Mouse (Mus musculus) MEL (cell line): ENCODE data around the gene Tmem63a. TPM values are rescaled to one million over a fixed set of nuclear protein-coding genes. Genes with fewer than 3 reads are reported as not detected.

Experiments used
- DNase-seq: peaks from one replicate; pipeline ENCODE4 v3.0.0; 2011; ENCODE audit warnings: low read depth, low spot score
- H3K27ac ChIP-seq: 2 replicates; pipeline ENCODE4 v1.5.1; 2012; ENCODE audit warnings: low read depth, mild to moderate bottlenecking, control low read depth, low read length, moderate library complexity; ENCODE audit not compliant: control insufficient read depth
- H3K27me3 ChIP-seq, 2 experiments: fragments of 150-350 bp in 1 of 2; sonication (generic) in 1 of 2; 2 replicates each; pipeline ENCODE4 v1.6.1; 2012; ENCODE audit warnings: low read length in 2 of 2, mild to moderate bottlenecking in 2 of 2, improper control_type of control experiment in 1 of 2, moderate library complexity in 1 of 2; ENCODE audit not compliant: insufficient read depth in 2 of 2, control insufficient read depth in 1 of 2
- H3K36me3 ChIP-seq, 2 experiments: 2 replicates each; pipeline ENCODE4 v1.6.1; 2012 to 2014; ENCODE audit warnings: low read length in 2 of 2, improper control_type of control experiment in 1 of 2, inconsistent platforms in 1 of 2, mild to moderate bottlenecking in 1 of 2; ENCODE audit not compliant: insufficient read depth in 2 of 2, control insufficient read depth in 1 of 2
- H3K4me1 ChIP-seq, 2 experiments: fragments of 150-350 bp in 1 of 2; sonication (generic) in 1 of 2; 2 replicates each; pipeline ENCODE4 v1.6.1; 2012; ENCODE audit warnings: low read length in 2 of 2, improper control_type of control experiment in 1 of 2, mild to moderate bottlenecking in 1 of 2; ENCODE audit not compliant: insufficient read depth in 2 of 2, control insufficient read depth in 1 of 2
- H3K4me3 ChIP-seq, 2 experiments: fragments of 150-350 bp in 1 of 2; sonication (generic) in 1 of 2; 2 replicates each; pipeline ENCODE4 v1.5.1; 2012; ENCODE audit warnings: low read depth in 2 of 2, low read length in 2 of 2, mild to moderate bottlenecking in 2 of 2, moderate library complexity in 2 of 2, control low read depth in 1 of 2, improper control_type of control experiment in 1 of 2; ENCODE audit not compliant: control insufficient read depth in 1 of 2, insufficient read depth in 1 of 2
- H3K79me2 ChIP-seq: 2 replicates; pipeline ENCODE4 v1.6.1; 2012; ENCODE audit warnings: mild to moderate bottlenecking, low read length, moderate library complexity; ENCODE audit not compliant: control insufficient read depth, poor library complexity, insufficient read depth
- H3K9ac ChIP-seq: 2 replicates; pipeline ENCODE4 v1.6.1; 2012; ENCODE audit warnings: low read depth, mild to moderate bottlenecking, control low read depth, low read length, moderate library complexity; ENCODE audit not compliant: control insufficient read depth, poor library complexity, severe bottlenecking
- H3K9me3 ChIP-seq: fragments of 150-350 bp; sonication (generic); replicated peaks from 2 replicates; pipeline ENCODE4 v1.6.1; 2012; ENCODE audit warnings: mild to moderate bottlenecking, low read length, improper control_type of control experiment, moderate library complexity; ENCODE audit not compliant: insufficient read depth
- CHD2 ChIP-seq: IDR thresholded peaks from 2 replicates; pipeline ENCODE4 v1.6.1; 2011; ENCODE audit warnings: low read length, improper control_type of control experiment
- E2F4 ChIP-seq: IDR thresholded peaks from 2 replicates; pipeline ENCODE4 v1.6.1; 2011; ENCODE audit warnings: low read depth, low read length, improper control_type of control experiment, borderline replicate concordance
- ELF1 ChIP-seq: IDR thresholded peaks from 2 replicates; pipeline ENCODE4 v1.6.1; 2014; ENCODE audit warnings: low read depth, mild to moderate bottlenecking, inconsistent platforms, low read length, improper control_type of control experiment, moderate library complexity
- EP300 ChIP-seq, 2 experiments: IDR thresholded peaks; 2 replicates each; pipeline ENCODE4 v1.6.1; 2011; ENCODE audit warnings: improper control_type of control experiment in 2 of 2, low read length in 2 of 2, low read depth in 1 of 2, mild to moderate bottlenecking in 1 of 2
- GABPA ChIP-seq: IDR thresholded peaks from 2 replicates; pipeline ENCODE4 v1.6.1; 2012; ENCODE audit warnings: low read depth, mild to moderate bottlenecking, inconsistent platforms, low read length, improper control_type of control experiment, moderate library complexity
- KAT2A ChIP-seq: conservative IDR thresholded peaks from 2 replicates; pipeline ENCODE4 v1.6.1; 2012; ENCODE audit warnings: low read depth, low read length, improper control_type of control experiment, inconsistent platforms
- MAFK ChIP-seq: IDR thresholded peaks from 2 replicates; pipeline ENCODE4 v1.6.1; 2011; ENCODE audit warnings: low read depth, mild to moderate bottlenecking, low read length, improper control_type of control experiment, borderline replicate concordance
- MAX ChIP-seq: IDR thresholded peaks from 2 replicates; pipeline ENCODE4 v1.6.1; 2011; ENCODE audit warnings: low read length, improper control_type of control experiment
- MAZ ChIP-seq: IDR thresholded peaks from 2 replicates; pipeline ENCODE4 v1.6.1; 2012; ENCODE audit warnings: low read depth, mild to moderate bottlenecking, inconsistent platforms, low read length, improper control_type of control experiment
- MEF2A ChIP-seq: IDR thresholded peaks from 2 replicates; pipeline ENCODE4 v1.6.1; 2014; ENCODE audit warnings: low read depth, mild to moderate bottlenecking, inconsistent platforms, low read length, improper control_type of control experiment; ENCODE audit not compliant: poor library complexity, insufficient replicate concordance, severe bottlenecking; ENCODE audit errors: extremely low read depth
- MYB ChIP-seq: IDR thresholded peaks from 2 replicates; pipeline ENCODE4 v1.6.1; 2011; ENCODE audit warnings: mild to moderate bottlenecking, low read depth, low read length, improper control_type of control experiment
- NELFE ChIP-seq: IDR thresholded peaks from 2 replicates; pipeline ENCODE4 v1.6.1; 2011; ENCODE audit warnings: low read depth, low read length, improper control_type of control experiment
- NRF1 ChIP-seq: IDR thresholded peaks from 2 replicates; pipeline ENCODE4 v1.6.1; 2014; ENCODE audit warnings: low read depth, mild to moderate bottlenecking, inconsistent platforms, low read length, improper control_type of control experiment, moderate library complexity; ENCODE audit not compliant: poor library complexity, insufficient read depth, severe bottlenecking
- POLR2A ChIP-seq, 2 experiments: IDR thresholded peaks; 2 replicates each; pipeline ENCODE4 v1.6.1; 2011 to 2012; ENCODE audit warnings: low read length in 2 of 2, mild to moderate bottlenecking in 2 of 2, control low read depth in 1 of 2, improper control_type of control experiment in 1 of 2, low read depth in 1 of 2, moderate library complexity in 1 of 2; ENCODE audit not compliant: control insufficient read depth in 1 of 2, insufficient read depth in 1 of 2, poor library complexity in 1 of 2
- POLR2AphosphoS2 ChIP-seq: IDR thresholded peaks from 2 replicates; pipeline ENCODE4 v1.6.1; 2011; ENCODE audit warnings: low read length, improper control_type of control experiment
- POLR2AphosphoS5 ChIP-seq: IDR thresholded peaks from 2 replicates; pipeline ENCODE4 v1.6.1; 2012; ENCODE audit warnings: low read depth, borderline replicate concordance, mild to moderate bottlenecking, inconsistent platforms, low read length, moderate library complexity, mixed read lengths
- TAL1 ChIP-seq: IDR thresholded peaks from 2 replicates; pipeline ENCODE4 v1.6.1; 2012; ENCODE audit warnings: mild to moderate bottlenecking, inconsistent platforms, low read length, moderate library complexity, mixed read lengths
- TCF12 ChIP-seq: IDR thresholded peaks from 2 replicates; pipeline ENCODE4 v1.6.1; 2014; ENCODE audit warnings: low read depth, mild to moderate bottlenecking, inconsistent platforms, low read length, improper control_type of control experiment, moderate library complexity
- ZKSCAN1 ChIP-seq: IDR thresholded peaks from 2 replicates; pipeline ENCODE4 v1.6.1; 2012; ENCODE audit warnings: low read depth, mild to moderate bottlenecking, inconsistent platforms, low read length, improper control_type of control experiment, moderate library complexity
- ZMIZ1 ChIP-seq: IDR thresholded peaks from 2 replicates; pipeline ENCODE4 v1.6.1; 2012; ENCODE audit warnings: low read depth, mild to moderate bottlenecking, inconsistent platforms, low read length, improper control_type of control experiment, moderate library complexity
- polyA plus RNA-seq, 2 experiments: library from polyadenylated mRNA; stranded (reverse) in 1 of 2; unstranded in 1 of 2; fragments of >175 nt in 1 of 2; fragments of >200 nt in 1 of 2; gene quantifications; 2 replicates each; pipeline versions ENCODE4 v1.2.1 to v1.2.4; 2012; ENCODE audit warnings: low replicate concordance in 2 of 2, low read depth in 1 of 2; ENCODE audit not compliant: insufficient read length in 2 of 2, insufficient read depth in 1 of 2, missing spikeins in 1 of 2
- total RNA-seq: library from RNA; depleted of rRNA; stranded (reverse); fragments of 300-350 nt; gene quantifications from 2 replicates; pipeline ENCODE4 v1.2.3, GENCODE M21; 2012

Gene Tmem63a
- total and polyA plus RNA-seq, 3 experiments: 7.7 to 12.8 TPM; not detected in 1

DNA sequence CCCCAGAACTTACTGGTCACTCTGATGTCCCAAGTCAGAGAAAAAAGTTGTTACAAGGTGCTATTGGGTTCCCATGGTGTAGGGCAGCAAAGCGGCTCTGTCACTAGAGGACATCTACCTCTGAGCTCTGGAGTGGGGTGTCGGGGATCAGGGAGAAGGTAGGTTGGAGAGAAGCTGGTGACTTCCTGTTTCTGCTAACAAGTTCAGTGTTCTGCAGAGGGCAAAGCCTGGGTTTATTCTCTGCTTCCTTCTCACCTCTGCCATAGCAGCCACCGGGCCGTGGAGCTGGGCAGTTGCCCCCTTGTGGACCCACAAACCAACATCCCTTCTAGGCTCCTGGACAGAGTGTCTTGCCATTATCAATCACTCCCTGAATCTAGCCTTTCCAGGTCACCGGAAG, 29.4 kb upstream of the Tmem63a start:
- no peaks in the 10 kb centered on the region for H3K9me3 ChIP-seq
- peak overlapping the region; percentile 59 for H3K9ac ChIP-seq
- H3K27me3 ChIP-seq: no peaks in the 10 kb centered on the region
- H3K36me3 ChIP-seq: peaks cover 0 to 7% of the 10 kb centered on the region in 2 experiments; a peak in 2 of 4 replicates
- H3K4me1 ChIP-seq: peaks cover 5 to 21% of the 10 kb centered on the region in 2 experiments
- peak; percentile 60 for DNase-seq
- H3K27ac ChIP-seq: peak overlapping the region; percentile 80
- no peak for TF ChIP-seq MEF2A
- no peak for TF ChIP-seq EP300 (IDR thresholded peaks at IDR 0.05; ENCODE audit: low read depth in 1 of 2, low read length in 2 of 2)
- no peak for TF ChIP-seq TAL1
- no peak for TF ChIP-seq GABPA
- TF ChIP-seq E2F4: no peak
- TF ChIP-seq MAZ: no peak
- TF ChIP-seq ZKSCAN1: no peak
- TF ChIP-seq POLR2AphosphoS2: no peak
- no peak for TF ChIP-seq KAT2A
- TF ChIP-seq TCF12: no peak
- TF ChIP-seq ELF1: no peak
- H3K4me3 ChIP-seq: peak overlapping the region in 1 of 2 experiments; percentile 34; a peak in 1 of 4 replicates
- no peaks in the 10 kb centered on the region for H3K79me2 ChIP-seq

DNA sequence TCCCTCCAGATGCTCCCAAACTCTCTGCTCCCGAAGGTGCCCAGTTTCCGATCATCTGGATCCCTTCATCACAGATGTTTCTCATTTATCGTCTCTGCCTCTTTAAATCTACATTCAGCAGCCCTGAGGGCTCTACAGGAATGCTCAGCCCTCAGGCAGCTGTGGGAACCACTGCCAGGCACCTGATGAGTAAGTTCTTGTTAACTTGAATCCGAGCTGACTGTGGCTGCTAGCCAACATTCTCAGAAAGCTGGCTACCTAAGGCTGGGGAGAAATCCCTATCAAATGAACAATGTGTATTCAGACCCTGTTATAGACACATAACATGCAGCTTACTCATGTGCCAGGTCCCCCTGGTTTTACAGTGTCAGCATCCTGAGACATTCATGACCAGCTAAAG, 28.3 kb upstream of the Tmem63a start:
- no peak overlapping the region for H3K9ac ChIP-seq
- H3K27ac ChIP-seq: no peak overlapping the region
- H3K4me1 ChIP-seq: peaks cover 5 to 21% of the 10 kb centered on the region in 2 experiments
- H3K4me3 ChIP-seq: no peak overlapping the region
- H3K9me3 ChIP-seq: no peaks in the 10 kb centered on the region
- TF ChIP-seq POLR2AphosphoS5 (no peak), ZMIZ1 (no peak), MAX (no peak), POLR2A (IDR thresholded peaks at IDR 0.05; ENCODE audit: control insufficient read depth in 1 of 2, insufficient read depth in 1 of 2, low read depth in 1 of 2, low read length in 2 of 2, poor library complexity in 1 of 2) (no peak), NRF1 (no peak), MYB (no peak), MAFK (no peak), POLR2AphosphoS2 (no peak), TAL1 (no peak), KAT2A (no peak), EP300 (IDR thresholded peaks at IDR 0.05; ENCODE audit: low read depth in 1 of 2, low read length in 2 of 2) (no peak), NELFE (no peak), CHD2 (no peak)
- TF ChIP-seq, all 39 proteins: peak for 0
- Histone ChIP-seq H3K27me3 (no peaks in the 10 kb centered on the region), H3K36me3 (peaks cover 0 to 7% of the 10 kb centered on the region in 2 experiments; a peak in 2 of 4 replicates), H3K79me2 (no peaks in the 10 kb centered on the region)
- DNase-seq: peak; percentile 28
